24 mouse cellular contexts compared by ENCODE assay signal in genomic region chr14:33865746-33866145, GRCm38 (mm10). TPM values are rescaled to one million over a fixed set of nuclear protein-coding genes. Genes with fewer than 3 reads are reported as not detected.
DNase-seq lines count a peak whose midpoint lies in the region; ATAC-seq and TF ChIP-seq lines count a peak whose summit lies in the region.
"Had no signal": no experiment of that assay in that cellular context is flagged by ENCODE, and none has a peak within 500 bp of the region (broad histone marks: within the 10 kb centered on the region; RNA-seq: fewer than 3 reads in every experiment).

No protein-coding gene starts in this region.

- H3K4me1 ChIP-seq in kidney, adult 2 months (ENCODE audit: control insufficient read depth, insufficient read depth, low read length) = peaks cover 13% of the 10 kb centered on the region; the same call in 1 of the 2 replicates
- no peaks in the 10 kb centered on the region for H3K4me1 ChIP-seq in kidney, embryonic 16.5 days (ENCODE audit: insufficient read depth, low read length)
- H3K4me1 ChIP-seq: embryonic facial prominence, embryonic 10.5 days; embryonic facial prominence, embryonic 12.5 days; forebrain, embryonic 13.5 days had no signal

- peak; percentile 42 for DNase-seq in kidney, adult 11 months
- DNase-seq in kidney, postnatal 4 days = no peak
- DNase-seq in kidney, adult 2 months = peak; percentile 78
- no peak for DNase-seq in kidney, postnatal 14 days
- DNase-seq in kidney, adult 9 months = peak; percentile 75
- peak; percentile 38 to 67 for DNase-seq in kidney, postnatal 36 days
- DNase-seq: adrenal gland, adult 8-10 months; adrenal gland, postnatal 14 days; adrenal gland, postnatal 36 days; B cell, adult 2 months; cerebellum, adult 11-12 months; cerebellum, adult 2 months; cerebellum, adult 9-10 months; cerebellum, postnatal 10 days; cerebellum, postnatal 25 days had no signal

- H3K9me3 ChIP-seq in kidney, embryonic 16.5 days (ENCODE audit: low read length) = peaks cover 7% of the 10 kb centered on the region; the same call in 1 of the 2 replicates
- H3K9me3 ChIP-seq: embryonic facial prominence, embryonic 12.5 days; forebrain, embryonic 13.5 days had no signal

- no peak overlapping the region for H3K4me2 ChIP-seq in kidney, embryonic 16.5 days (replicated peaks; ENCODE audit: low read depth, low read length)
- H3K4me2 ChIP-seq: embryonic facial prominence, embryonic 12.5 days; forebrain, embryonic 13.5 days had no signal

- no peak overlapping the region for H3K4me3 ChIP-seq in kidney, adult 2 months (ENCODE audit: insufficient read depth, low read depth, low read length)
- no peak overlapping the region for H3K4me3 ChIP-seq in kidney, embryonic 16.5 days (ENCODE audit: low read length)
- H3K4me3 ChIP-seq: embryonic facial prominence, embryonic 10.5 days; embryonic facial prominence, embryonic 12.5 days; forebrain, embryonic 13.5 days had no signal

- peak overlapping the region; percentile 86; the same call in 1 of the 2 replicates for H3K27ac ChIP-seq in kidney, adult 2 months (ENCODE audit: insufficient read depth, low read depth, low read length)
- no peak overlapping the region for H3K27ac ChIP-seq in kidney, embryonic 16.5 days (ENCODE audit: low read length)
- H3K27ac ChIP-seq: embryonic facial prominence, embryonic 10.5 days; embryonic facial prominence, embryonic 12.5 days; forebrain, embryonic 13.5 days had no signal

- no peaks in the 10 kb centered on the region for H3K36me3 ChIP-seq in kidney, adult 2 months (ENCODE audit: control insufficient read depth, insufficient read depth, low read length)
- no peaks in the 10 kb centered on the region for H3K36me3 ChIP-seq in kidney, embryonic 16.5 days (ENCODE audit: insufficient read depth, low read length)
- H3K36me3 ChIP-seq: embryonic facial prominence, embryonic 10.5 days; embryonic facial prominence, embryonic 12.5 days; G1E had no signal

- no peaks in the 10 kb centered on the region for H3K27me3 ChIP-seq in kidney, adult 2 months (replicated peaks; ENCODE audit: control insufficient read depth, insufficient read depth, low read length)
- no peaks in the 10 kb centered on the region for H3K27me3 ChIP-seq in kidney, embryonic 16.5 days (ENCODE audit: insufficient read depth, low read length)
- H3K27me3 ChIP-seq: CH12.LX; embryonic facial prominence, embryonic 12.5 days; forebrain, embryonic 13.5 days; Patski had no signal

- H3K9ac ChIP-seq in kidney, embryonic 16.5 days (replicated peaks; ENCODE audit: low read length) = no peak overlapping the region
- H3K9ac ChIP-seq: embryonic facial prominence, embryonic 12.5 days; forebrain, embryonic 13.5 days had no signal

- no peak for TF ChIP-seq POLR2A in kidney, adult 2 months (IDR thresholded peaks at IDR 0.05; ENCODE audit: low read depth, low read length)

- ATAC-seq in kidney, embryonic 16.5 days (ENCODE audit: low FRiP score, low TSS enrichment) = no peak
- ATAC-seq: activated CD4-positive, CD25-positive, alpha-beta regulatory T cell, adult 4 months; CD4-positive, CD25-positive, alpha-beta regulatory T cell, adult 4 months; forebrain, embryonic 13.5 days; Patski had no signal

- 52% methylated on average over 2 of the region's 2 CpGs for WGBS in kidney, adult 2 months
- WGBS in kidney, embryonic 16.5 days = 90% methylated on average over 2 of the region's 2 CpGs

- no peak for TF ChIP-seq CTCF in kidney, adult 2 months (conservative IDR thresholded peaks at IDR 0.05; ENCODE audit: insufficient read depth, insufficient read length, low read depth, low read length)

RNA-seq across cellular contexts. Expression of gene Gdf10, which starts 57.6 kb away (rescaled TPM):
- polyA plus RNA-seq in kidney, adult 2 months (2012; rRNA removed) = 8.9 and 11.8 TPM in 2 replicates
- polyA plus RNA-seq in kidney, embryonic 16.5 days (2015; fragmentation: Nextera tagmentation; extraction: Ambion mirVana) = 2.9 and 4.0 TPM in 2 replicates
- polyA plus RNA-seq: activated CD4-positive, CD25-positive, alpha-beta regulatory T cell, adult 4 months; CD4-positive, CD25-positive, alpha-beta regulatory T cell, adult 4 months; G1E; Patski had no signal

Comparison
In these comparisons a context has a peak if more than half of its experiments do, and no peak if none do; other contexts are left out.
1. DNase-seq: peak in kidney, adult 11 months (single experiment), kidney, adult 2 months (single experiment), kidney, adult 9 months (single experiment) and kidney, postnatal 36 days (2 of 2); none in kidney, postnatal 4 days (0 of 2) and kidney, postnatal 14 days (single experiment).